Mouse (Mus musculus) cerebellum, postnatal 10 days (tissue): ENCODE measurements around the gene Plxnc1.

Source experiments
- DNase-seq, 2 experiments: peaks; one replicate each; pipeline ENCODE4 v3.0.0; 2021; ENCODE audit warnings: mixed read lengths in 2 of 2

Plxnc1 gene

DNA sequence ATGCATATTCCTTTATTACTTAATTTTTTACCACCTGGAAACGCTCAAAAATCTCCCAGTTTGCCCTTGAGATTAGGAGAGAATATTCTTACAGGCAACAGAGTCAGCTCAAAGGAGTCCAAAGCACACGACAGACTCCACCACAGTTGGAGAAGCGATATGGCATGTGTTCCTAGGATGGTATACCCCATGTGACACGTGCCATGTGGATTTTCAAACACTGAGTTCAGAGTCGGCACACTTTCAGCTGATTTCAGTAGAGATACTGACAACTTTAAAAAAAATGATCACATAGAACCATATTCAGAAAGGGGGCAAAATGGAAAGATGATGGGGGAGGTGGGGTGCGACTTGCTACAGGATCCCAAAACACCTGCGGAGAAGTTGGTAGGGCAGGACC is 26.0 kb downstream of the Plxnc1 start:
- DNase-seq: no peak

DNA sequence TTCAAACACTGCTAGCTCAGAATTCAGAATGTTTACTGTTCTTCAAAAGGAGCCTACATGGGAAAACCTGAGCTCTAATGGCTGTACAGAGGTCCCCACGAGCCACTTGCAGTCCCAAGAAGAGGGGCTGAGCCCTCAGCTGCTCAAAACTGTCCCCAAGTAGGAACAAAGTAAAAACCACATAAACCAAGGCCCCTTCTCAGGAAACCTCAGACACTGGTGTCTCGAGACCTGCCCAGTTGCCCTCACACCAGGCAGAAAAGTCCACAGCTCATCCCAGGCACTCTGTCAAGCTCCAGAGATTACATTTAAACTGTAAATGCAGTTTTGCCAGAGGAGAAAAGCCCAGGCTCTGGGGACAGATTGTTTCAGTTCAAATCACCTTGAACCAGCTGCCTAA is 26.6 kb downstream of the Plxnc1 start:
- DNase-seq: no peak

- no peak for DNase-seq
These were observed 27.3 kb downstream of the Plxnc1 start for GRCm38 (mm10) chr10:94917354-94917753.

DNA sequence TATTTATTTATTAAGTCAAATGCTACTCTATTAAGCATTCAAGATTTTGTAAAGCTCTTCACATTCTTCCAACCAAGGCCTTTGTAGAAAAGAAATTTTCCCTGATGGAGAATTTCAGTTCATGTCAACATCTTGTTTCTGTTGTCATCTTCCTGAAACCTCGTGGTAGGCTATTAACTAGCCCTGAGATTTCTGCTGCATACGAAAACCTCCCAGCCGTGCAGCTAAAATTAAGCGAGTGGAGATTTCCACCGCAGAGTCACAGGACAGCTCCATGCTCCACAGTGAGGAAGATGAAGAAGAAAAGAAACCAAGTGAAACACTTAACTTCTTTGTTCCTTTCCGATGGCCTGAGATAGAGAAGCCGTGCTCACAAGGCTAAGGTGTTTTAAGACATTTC is 28.0 kb downstream of the Plxnc1 start:
- DNase-seq: no peak

DNA sequence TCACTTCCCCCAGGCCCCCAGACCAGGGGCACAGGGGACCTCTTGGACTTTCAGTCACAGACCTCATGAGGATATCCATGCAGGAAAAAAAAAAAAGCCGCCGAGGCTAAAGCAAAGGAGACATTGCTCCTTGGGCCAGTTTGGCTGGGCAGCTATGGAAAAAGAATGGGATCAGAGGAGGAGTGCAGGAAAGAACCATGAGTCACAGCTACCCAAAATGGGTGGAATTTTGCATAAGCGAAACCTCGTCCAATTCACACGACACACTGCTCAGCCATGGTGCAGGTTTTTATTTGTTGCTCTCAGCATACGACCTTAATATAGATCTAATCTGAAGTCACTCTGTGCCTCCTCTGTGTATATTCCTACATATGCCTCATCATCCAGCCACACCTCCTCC is 28.9 kb downstream of the Plxnc1 start:
- DNase-seq: no peak

DNA sequence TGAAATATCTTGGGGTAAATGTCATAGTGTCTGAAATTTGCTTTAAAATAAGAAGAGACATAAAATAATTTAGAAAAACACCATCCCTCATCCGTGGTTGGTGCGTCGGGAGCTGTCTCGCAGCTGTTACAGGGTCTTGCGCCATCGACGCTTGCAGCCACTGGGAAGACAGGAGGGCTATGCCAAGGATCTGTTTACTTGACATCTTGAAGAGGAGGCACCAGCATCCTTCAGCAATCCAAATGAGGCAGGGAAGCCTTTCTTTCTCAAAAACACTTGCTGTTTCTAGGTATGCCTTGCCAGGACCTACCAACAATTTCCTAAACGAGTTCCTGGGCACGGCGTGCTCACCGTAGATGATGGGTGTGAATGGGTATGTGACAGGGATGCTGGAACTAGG is 30.6 kb downstream of the Plxnc1 start:
- DNase-seq: no peak

GRCm38 (mm10) chr10:94913336-94913739 is 31.3 kb downstream of the Plxnc1 start:
- DNase-seq: no peak

- DNase-seq: no peak
These were observed 32.1 kb downstream of the Plxnc1 start for GRCm38 (mm10) chr10:94912551-94912950.

DNA sequence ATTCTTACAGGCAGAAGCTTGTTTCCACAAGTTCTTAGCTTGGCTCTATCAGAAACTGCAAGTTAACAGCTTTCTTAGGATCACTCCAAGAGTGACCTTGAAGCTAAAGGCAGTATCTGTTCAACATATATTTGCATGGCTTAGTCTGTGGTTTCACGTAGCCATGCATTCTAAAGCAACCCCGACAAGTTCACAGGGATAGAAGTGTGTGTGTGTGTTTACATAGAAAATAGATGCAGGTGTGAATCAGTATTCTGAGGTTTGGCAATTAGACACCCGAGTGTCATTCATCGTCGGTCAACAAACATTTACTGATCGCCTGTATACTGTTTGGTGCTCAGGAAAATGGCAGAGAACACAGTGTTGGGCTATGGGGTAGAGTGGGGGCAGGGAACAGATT is 33.5 kb downstream of the Plxnc1 start:
- no peak for DNase-seq

DNA sequence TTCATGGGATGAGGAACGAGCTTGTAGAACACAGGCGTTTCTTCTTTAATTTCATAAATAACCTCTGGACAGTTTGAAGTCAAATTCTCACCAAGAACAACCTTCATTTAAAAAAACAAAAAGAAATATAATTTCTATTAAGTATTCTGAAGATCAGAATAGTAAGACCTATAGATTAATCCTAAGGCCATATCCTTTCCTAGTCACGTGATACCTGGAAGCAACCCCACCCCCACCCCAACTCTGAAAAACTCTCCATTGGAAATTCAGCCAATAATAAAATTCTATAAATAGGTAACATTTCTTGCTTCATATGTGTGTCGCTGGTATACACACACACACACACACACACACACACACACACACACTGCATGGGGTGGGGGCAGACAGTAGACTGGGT is 34.1 kb downstream of the Plxnc1 start:
- no peak for DNase-seq

DNA sequence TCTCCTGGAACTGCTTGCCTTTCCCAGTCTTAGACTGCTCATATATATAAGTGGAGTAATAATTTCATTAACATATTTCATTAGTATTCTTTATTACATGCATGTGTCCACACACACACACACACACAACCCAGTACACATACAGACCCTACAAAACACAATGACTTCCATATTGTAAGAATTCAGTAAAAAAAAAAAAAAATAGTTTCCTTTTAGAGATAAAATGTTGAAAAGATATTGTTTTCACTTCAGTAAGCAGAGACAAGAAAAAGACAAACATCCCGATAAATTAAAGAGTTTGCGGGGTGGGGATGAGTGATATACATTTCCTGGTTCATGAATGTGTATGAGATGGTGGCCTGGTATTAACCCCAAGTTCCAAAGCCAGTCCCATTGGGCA is 34.8 kb downstream of the Plxnc1 start:
- no peak for DNase-seq

DNA sequence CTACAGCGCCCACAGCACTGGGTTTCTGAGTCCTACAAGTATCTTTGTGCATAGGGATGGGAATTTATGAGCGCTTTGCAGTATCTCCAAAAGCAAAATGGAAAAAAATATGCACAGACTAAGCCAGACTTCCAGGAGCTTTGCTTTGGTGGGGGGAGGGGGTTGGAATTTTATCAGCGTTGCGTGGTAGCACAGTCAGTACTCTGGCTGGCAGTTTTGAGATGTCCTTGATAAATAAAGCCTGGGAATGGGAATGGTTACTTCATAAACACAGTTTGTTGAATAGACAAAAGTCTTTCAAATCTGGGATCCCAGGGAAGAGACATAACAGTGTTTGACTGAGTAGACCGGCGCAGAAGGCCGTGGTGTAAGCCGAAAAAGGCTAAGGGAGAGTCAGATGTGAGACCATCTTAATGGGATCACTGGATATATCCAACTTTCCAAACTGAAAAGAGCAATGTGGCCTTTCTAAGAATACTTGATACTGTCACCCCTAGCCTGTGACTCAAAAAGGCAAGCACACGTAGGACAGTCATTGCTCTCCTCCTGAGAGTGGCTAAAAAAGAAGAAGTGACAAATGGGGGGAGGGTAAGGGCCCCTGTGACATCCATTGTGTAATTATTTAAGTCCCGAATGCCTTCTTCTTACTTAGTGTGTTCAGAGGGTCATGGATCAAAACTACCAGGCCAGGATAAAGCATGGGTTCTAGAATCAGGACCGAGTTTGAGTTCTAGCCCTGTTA is 35.5 kb downstream of the Plxnc1 start:
- no peak for DNase-seq

DNA sequence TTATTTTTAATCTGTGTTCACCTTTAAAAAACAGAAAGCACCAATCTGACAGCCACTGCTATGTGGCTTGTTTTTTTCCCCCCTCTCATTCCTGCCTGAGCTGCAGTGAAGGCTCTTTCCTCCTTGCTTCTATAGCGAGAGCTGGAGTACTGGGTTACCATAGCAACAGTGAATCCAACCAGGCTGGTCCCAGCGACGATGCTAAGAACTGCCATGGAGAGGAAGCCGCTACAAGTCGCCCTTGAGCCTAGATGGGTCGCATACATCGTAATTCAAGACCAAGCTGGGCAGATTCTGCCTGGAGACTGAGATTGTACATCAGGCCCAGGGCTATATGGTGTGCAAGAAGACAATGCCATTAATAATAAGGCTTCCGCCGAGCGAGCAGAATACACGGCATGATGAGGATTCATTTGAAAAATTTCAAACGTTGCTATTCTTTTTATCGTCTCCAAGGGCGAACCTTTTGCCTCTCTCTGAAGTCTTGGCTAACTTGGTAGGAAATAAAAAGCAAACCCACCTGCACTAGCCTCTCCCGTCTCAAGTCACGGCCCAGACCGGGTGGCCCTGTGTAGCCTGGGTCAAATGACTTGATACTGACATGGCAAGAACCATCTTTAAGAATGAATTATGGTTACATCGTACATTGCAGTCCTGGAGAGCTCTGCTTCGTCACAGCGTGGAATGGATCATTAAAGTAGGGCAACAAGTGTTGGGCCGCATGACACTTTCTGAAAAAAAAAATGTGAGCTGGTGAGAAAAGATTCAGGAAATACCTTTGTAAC is 38.8 kb downstream of the Plxnc1 start:
- DNase-seq: peak; percentile 79 to 81

- DNase-seq: peak in 1 of 2 experiments; percentile 29
These were observed 39.4 kb downstream of the Plxnc1 start for GRCm38 (mm10) chr10:94905219-94905618.

DNA sequence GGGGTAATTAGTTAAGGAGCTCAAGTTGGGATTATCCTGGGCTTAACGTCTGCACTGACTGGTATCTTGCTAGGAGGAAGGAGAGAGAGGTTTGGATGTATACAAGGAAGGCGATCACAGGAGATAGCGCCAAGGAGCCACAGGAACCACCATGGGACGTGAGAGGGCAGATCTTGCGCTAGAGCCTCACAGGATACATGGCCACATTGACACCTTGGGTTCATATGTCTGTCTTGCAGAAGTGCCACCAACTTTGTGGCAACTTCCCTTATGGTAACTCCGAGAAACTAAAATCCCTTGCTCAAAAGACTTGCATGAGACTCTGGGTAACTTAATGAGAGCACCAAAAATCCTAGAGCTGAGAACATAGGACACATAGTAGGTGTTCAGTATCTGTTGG is 47.7 kb downstream of the Plxnc1 start:
- no peak for DNase-seq

DNA sequence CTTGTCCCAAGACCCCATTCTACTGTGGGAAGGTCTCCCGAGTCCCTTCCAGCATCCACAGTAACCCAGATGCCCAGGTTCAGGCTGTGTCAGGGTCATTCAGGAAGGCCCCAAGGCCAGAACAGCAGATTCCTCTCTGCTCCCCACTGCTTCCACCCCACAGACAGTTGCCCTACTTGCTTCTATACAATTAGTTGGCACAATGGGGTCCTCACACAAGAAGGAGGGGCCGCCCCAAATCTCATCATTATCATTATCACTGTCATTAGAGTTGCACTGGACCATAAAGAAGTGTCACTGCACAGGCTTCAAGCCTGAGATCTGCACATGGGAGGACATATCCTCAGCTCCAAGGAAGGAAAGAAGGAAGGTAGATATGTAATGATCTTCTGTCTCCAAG is 48.3 kb downstream of the Plxnc1 start:
- no peak for DNase-seq

- DNase-seq: no peak
These were observed 48.8 kb downstream of the Plxnc1 start for GRCm38 (mm10) chr10:94895876-94896275.

GRCm38 (mm10) chr10:94889735-94890134 is 54.9 kb downstream of the Plxnc1 start:
- DNase-seq: no peak

DNA sequence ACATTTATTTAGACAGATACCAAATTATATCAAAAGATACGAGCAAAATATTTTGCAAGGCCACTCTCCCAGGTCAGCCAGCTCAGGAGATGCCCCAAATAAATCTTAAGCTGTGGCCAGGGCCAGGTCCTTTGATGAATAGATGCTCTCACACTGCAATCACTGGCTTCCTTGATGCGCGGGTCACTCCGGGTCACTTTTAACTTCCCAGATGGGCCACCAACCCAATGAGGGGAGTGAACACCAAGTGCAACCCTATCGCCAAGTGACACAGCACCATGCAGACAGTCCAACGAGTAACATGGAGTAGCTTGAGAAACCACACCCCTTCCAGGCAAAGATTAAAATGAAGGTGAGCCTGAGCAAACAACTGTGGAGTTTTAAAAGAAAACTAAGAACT is 61.4 kb downstream of the Plxnc1 start:
- DNase-seq: no peak

- DNase-seq: no peak
These were observed 73.1 kb downstream of the Plxnc1 start for GRCm38 (mm10) chr10:94871506-94871905.

DNA sequence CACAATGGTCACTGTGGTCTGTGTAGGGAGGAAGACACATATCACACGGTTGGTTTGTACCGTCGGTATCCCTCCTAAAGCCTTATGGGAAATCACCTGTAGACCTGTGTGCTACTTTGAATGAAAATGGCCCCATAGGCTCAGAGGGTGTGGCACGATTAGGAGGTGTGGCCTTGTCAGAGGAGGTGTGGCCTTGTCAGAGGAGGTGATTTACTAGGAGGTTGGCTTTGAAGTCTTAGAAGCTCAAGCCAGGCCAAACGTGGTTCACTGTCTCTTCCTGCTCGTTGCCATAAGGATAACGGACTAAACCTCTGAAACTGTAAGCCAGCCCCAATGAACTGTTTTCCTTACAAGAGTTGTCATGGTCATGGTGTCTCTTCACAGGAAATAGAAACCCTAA is 73.5 kb downstream of the Plxnc1 start:
- DNase-seq: no peak

DNA sequence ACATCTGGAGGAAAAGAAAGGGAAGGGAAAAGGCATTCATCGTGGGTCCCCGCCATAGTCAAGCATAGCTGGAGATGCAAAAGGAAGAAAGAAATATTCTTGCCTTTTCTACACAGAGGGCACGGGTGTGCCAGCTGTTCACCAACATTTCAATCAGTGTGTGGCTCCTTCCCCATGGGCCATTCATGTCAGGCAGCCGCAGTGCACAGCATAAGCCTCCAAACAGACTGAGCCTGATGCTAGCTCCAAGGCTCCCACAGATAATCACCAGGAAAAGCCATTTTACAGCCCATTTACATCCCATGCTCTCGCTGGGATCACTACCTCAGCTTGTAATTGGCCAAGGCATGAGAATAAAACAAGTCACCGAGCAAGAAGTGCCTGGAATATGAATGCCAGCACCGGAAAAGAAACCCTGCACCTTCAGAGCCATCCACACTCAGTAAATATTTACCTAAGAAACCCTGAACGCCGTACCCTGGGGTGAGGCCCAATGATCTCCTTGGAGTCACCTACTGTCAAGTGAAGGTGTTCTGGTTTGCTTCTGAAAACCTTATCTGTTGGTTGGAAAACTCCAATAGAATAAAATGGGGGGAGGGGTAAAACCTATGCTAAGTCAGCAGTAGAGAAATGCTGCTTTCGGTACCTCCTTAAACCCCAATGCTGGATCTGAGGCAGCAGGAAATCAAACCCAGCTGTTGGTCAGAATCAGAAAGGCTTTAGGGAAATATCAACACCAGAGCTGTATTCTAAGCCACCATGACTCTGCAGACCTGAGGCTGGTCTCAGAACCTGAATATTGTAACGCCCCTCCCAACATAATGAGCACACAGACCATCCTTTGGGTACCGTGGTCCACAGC is 77.4 kb downstream of the Plxnc1 start:
- no peak for DNase-seq

DNA sequence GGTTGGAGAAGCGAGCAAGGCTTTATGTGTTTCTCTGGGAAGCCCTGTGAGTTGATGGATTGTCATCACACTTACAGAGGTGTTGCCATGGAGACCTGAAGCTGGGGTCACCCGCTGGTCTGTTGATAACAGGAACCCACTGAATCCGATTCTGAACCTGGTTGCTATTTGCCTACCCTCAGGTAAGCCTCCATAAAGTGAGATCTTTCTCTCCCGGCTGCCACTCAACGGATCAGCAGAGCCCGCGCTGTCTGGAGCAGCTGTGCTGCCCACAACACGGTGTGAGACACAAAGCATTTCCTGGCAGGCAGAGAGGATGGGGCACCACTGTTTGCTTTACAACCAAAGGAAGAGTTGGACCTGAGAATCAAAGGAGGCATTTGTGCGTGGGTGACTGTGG is 79.4 kb downstream of the Plxnc1 start:
- no peak for DNase-seq
